Mouse (Mus musculus) adrenal gland (tissue): ENCODE measurements around the gene Mast3.

ENCODE experiments used
- intact Hi-C: fragments of 180-260 bp; cut with DNase I; formaldehyde crosslinking; loops from one replicate; pipeline ENCODE4 v1.15.1; 2025

Gene Mast3

DNA sequence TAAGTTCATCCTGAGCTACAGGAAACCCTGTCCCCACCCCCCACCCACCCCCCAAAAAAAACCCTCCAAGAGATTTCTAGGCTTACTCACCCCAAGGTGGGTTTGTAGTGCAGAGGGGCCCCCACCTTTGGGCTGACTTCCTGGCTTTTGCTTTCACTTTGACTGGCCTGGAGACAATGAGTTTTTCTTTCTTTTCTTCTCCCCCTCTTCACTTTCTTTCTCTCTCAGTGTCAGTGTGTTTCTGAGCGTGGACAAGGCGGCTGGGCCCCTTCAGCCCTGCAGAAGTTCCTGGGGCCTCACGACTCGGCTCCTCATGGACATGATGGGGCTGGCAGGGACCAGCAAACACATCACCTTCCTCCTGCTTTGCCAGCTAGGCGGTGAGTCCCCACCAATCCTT, 3.4 kb upstream of the Mast3 start, which contains the start of gene Il12rb1:
Gene Il12rb1, plus strand, starts transcription at position 211 of the 400 bp plus-strand sequence.
- intact Hi-C loops: no loop called here

DNA sequence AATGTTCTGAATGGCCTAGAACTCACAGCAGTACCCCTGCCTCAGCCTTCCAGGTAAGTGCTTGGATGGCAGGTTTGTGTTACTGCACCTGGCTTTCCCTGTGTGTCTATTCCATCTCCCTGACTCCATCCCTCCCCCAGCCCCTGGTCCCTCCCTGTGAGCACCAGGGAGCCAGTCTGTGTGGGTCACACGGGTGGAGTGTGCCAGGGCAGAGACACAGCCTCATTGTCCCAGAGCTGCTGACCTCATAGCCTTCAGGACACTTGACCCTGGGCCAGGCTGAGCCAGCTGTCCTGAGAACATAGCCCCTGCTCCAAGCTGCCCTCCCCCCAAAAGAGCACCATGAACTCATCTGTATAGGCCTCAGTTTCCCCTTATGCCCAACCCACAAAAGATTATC, 2.5 kb upstream of the Mast3 start:
- intact Hi-C loops: no loop called here

DNA sequence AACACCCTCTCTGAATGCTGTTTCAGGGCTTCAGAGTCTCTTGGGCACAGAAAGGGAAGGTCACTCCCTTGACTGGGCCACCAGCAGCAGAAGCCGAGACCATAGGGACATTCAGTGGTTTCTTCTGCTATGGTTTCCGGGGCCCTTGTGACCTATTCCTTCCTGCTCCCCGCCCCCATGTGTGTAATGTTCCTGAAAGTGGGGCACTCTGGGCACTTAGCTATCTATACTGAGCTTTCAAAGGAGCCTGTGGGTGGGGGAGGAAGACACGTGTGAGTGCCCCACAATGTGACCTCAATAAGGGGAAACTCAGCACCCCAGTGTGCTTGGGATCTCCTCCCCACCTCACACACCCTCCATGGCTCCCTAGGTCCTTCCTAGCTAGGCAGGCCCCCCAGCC, 1.7 kb upstream of the Mast3 start:
- intact Hi-C loops: no loop called here

DNA sequence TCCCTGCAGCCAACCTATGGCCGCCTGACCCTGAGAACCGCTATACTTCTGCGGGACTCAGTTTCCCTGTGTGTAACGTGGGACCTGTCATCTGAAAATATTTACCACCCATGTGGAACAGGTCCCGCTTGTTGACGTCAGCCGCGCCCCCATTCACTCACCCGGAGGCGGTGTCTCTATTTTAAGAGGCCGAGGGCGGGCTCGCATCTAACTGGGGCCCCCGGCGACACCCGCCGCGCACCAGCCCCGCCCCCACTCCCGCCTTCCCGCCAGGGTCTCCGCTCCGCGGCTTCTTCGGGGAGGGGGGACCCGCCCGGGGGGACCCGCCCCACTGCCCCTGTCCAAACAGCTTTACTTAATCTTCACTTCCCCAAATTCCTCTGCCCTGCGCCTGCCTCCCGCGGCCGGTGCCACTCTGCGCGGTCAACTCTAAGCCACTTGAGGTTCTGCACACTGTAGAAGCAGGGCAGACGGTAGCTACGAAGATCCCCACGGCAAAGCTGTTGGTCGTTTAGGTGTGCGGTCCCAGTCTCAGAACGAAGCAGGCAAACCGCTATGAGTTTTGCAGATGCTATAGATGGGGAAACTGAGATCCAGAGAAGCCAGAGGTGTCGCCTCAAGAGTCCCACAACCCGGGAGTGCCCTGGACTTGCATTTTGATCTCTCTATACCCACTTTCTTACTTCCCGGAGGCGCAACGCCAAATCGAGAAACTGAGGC, 933 bp downstream of the Mast3 start:
- intact Hi-C loops: no loop called here

DNA sequence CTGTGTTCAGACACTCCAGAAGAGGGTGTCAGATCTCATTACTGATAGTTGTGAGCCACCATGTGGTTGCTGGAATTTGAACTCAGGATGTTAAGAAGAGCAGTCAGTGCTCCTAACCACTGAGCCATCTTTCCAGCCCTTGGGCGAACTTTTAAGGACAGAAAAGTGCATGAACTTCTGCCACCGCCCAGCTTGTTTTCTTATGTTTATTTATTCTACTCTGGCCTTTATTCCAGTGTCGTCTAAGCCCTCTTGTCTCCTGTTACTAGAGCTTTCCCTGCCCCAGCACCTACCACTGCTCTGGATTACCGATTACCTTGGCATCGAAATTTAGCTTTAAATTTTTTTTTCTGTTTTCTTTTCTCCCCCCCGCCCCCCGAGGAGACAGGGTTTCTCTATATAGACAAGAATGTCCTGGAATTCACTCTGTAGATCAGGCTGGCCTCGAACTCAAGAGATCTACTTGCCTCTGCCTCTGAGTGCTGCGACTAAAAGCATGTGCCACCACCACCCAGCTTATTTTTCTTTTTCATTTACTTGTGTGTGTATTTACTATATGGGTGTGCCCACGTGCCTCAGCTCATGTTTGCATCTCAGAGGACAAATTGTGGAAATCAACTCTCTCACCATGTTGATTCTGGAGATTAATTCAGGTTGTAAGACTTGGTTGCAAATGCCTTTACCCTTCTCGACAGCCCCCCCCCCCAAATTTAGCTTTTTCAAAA, 1.9 kb downstream of the Mast3 start:
- intact Hi-C loops: no loop called here

DNA sequence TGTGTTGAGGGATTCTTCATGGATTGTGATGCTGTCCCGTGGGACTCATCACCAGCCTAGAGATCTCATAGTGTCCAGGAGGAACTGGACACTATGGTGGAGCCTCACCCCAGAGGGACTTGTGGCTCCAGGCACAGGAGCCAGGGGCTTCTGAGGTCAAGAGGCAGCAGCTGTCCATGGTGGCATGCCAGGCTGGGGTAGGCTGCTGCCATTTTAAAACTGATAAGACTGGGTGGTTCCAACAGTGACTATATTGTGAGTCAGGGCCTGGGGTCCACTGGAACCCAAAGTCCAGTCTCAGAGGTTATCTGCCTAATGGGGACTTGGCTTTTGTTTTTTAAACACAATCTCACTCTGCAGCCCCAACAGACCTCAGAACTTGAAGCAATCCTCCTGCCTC, 3.0 kb downstream of the Mast3 start:
- intact Hi-C loops: no loop called here

DNA sequence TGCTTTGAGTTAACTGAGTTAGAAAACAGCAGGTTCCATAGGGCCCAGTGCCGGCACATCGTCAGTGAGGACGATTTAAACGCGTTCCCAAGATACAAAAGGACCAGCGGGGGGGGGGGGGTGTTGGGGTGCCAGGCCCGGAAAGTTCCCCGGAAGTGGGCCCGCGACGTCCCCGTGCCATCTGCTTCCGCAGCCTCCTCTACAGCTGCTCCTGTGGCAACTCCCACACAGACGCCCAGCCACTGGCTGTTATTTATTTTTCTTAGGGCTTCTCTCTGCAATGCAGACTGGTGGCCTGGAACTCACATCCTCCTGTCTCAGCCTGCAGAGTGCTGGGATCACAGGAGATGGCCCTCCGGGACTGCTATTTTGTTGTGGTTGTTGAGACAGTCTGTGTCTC, 3.7 kb downstream of the Mast3 start:
- intact Hi-C loops: no loop called here

DNA sequence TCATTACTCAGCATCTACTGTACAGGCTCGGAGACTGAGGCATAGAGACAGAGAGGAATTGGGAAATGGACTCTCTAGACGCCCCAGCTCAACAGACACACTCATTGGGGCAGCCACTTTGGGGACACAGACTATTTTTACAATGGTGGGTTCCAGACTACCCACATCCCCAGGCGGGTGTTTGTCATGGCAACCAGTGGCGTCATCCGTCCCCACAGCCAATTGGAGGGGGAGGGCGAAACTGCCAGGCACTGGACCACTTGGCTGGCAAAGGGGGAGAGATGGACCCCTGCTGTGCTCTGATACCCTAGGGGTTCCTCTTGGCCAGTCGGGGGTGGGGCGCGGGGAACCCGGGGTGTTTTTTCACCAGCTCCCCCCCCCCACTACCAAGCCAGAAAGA, 4.2 kb downstream of the Mast3 start:
- intact Hi-C loops: no loop called here

DNA sequence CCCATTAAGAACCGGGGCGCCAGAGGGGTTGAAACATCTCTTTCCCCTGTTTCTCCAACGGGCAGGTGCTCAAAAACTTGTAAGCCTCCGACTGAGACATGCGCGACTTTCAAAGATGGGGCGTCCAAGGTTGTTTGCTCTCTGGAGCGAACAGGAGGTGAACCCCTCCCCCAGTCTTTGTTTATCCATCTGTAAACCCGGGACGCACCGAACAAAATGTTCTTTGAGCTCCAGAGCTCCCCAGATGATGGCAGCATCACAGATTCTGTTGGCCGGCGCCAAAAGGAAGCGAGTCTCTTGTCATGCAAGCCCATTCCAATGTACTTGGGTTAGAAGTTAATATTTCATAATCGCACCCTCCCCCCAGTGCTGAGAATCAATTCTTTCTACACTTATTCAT, 6.6 kb downstream of the Mast3 start:
- intact Hi-C loops: no loop called here

DNA sequence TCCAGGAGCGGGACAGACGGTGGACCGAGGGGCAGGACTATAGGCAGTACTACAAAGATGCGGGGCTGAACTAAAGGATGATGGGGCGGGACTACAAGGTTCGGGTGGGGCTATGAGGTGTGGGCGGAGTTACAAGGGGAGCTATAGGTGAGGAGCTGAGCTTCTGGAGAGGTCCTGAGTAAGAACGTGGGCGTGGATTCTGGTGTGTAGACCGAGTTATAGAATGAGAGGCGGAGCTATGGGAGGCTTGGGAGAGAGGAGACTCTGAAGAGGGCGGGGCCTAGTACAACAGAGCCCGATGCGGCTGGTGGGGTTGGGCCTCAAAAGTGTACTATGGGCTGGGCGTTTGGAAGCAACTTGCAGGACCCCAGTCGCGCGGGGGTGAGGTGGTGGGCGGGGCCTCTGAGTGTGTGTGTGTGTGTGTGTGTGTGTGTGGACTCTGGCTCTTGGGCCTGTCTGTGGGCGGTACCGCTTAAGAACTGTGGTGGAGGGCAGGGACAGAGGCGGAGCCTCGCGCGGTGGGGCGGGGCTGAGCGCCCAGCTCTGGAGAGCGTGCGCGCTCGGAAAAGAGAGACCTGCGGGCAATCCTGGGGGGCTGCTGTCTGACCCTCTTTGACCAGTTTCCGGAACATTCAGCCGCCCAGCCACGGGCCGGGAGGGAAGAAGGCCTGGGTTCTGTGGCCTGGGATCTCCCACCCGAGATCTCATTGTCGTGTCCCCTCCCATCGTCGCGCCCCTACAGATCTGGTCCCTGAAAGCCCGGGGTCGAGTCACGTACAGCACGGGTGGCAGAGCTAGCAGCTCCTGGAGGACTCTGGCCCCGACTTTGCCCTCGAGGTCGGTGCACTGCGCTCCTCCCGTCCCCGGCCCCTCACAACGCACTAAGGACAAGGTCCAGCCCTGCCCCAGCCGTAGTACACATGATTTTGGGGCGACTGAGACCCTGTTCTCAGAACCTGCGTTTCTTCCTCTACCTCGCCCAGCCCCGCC, 7.5 kb downstream of the Mast3 start:
- intact Hi-C loops: no loop called here

DNA sequence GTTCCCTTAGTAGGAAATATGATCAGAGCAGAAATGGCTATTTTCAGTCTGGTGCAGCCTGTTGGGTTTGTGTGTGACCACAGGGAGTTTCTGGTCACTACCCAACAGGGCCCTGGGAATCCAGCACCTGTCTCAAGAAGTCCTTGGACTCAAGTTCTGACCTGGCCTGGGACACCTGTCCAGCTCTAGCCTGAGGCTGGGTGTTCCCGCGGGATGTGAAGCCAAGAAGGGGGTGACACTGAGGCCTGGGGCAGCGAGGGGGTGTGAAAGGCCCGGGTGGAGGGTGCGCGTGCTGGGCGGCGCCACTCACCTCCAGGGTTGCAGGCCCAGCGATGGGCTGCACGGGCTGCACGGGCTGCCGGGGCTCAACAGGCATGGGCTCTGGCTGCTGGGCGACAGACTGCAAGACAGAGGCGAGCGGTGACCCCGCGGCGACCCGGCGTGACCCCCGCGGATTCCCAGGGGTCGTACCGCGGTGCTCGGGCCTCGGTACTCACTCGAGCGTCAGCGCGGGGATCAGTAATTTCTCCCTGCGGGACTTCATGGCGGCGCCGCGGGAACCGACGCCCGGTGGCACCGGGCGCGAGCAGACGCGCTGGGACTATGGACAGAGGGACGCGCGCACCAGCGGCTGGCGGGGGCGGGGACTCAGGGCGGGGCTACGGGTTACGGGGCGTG, 8.3 kb downstream of the Mast3 start:
- intact Hi-C loops: no loop called here

DNA sequence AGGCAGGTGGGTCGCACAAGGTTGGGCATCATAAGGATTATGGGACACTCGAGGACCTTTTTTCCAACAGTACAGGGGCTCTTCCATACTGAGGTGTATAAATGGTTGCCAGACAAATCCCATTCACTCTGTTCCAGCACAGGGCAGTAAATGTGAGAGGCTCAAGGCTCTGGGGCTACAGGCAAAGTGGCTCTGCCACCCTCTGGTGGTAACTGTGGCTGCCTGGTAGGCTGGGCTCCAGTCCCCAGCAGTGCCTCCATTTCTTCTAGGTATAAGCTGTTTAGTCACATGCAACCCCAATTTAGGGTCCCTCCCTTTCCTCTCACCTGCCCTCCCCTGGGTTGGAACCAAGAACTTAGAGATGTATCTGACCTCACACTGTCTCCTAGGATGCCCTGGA, 9.5 kb downstream of the Mast3 start:
- intact Hi-C loops: no loop called here

DNA sequence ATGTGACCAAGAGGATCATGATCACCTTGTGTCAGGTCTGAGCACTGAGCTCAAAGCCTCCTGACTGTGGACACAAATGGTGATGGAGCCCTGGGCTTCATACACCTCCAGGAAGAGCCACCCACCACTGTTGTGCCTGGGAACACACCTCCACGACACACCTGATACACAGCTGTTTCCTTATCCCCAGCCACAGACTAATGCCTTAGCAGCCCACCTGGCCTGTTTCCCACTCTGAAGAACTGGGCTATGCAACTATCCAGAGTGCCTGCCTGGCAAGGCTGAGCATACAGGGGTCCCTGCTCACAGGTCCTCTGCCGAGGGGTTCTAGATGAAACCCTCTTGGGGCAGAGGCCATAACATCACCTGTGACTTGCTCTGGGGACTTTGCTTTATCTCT, 10.6 kb downstream of the Mast3 start:
- intact Hi-C loops: no loop called here

DNA sequence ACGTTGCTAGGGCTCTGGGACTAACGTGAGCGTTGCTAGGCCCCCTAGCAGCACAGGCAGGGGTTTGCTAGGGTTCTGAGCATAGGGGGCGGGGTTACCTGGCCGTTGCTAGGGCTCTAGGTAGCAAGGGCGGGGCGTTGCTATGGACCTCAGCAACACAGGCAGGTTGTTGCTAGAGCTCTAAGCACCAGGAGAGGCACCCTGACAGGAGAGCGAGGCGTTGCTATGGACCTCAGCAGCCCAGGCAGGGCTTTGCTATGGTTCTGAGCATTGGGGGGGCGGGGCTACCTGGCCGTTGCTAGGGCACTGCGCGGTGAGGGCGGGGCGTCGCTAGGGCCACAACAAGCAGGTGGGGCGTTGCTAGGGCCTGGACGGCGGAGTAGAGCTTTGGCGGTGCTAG, 12.2 kb downstream of the Mast3 start:
- intact Hi-C loops: no loop called here

DNA sequence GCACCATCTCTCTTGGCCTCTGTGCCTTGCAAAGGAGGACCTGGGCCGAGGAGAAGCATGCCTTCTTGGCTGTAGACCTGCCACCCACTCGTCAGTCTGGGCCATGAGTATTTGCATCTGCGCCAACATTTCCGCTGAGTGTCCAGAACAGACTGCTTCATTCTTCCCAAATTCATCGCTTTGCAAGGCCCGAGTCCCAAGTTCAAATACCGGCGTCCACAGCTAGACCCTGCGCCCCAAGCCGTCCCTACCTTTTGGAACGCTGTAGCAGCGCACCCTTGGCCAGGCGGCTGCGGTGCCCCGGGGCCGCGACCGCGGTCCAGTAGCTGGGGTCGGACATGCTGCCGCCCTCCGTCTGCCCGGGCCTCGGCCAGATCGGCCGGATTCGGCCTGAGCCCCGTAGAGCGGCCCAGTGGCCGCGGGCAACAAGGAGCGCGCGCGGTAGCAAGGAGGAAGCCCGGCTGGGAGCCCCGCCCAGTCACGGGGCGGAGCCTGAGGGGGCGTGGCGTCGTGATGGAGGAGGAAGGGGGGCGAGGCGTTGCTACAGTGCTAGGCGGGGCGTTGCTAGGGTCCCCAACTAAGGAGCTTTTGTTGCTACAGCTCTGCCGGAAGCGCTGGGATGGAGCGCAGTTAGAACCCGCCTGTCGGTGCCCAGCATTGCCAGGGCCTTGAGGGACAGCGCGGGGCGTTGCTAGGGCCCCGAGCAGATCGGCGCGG, 12.7 kb downstream of the Mast3 start:
- intact Hi-C loops: no loop called here

DNA sequence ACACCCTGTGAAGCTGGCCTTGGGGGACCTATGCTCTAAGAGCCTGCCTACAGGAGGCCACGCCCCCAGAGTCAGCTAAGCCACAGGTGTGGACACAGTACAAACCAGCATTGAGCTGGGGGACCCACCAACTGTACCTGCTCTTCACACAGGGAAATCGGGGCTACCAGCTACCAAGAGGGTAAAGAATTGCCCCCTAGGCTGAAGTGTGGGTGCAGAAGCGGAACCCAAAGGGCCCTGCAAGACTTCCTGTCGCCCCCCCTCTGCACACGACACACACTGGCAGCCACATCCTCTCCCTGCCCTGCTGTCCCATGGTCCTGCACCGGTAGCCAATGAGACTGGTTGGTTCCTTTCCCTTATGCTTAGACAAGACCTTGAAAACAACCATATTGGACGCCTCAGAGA, 13.6 kb downstream of the Mast3 start:
- intact Hi-C loops: no loop called here

DNA sequence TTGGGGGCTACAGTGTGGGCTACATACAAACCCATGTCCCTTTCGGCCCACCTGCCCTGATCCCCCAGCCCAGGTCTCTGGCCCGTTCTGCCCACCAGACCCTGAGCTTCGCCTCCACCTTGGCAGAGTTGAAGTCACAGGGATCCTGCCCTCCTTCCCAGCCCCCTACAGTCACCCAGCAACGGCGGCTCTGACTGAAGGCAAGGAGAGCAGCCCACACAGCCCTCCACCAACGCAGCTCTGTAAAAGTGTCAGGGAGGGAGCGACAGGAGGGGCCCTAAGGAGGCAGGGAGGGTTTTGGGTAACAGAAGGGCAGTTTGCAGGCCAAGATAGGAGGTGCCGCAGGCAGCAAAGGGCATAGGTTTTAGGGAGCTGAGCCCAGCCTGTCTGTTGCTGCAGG, 14.0 kb downstream of the Mast3 start:
- intact Hi-C loops: no loop called here

DNA sequence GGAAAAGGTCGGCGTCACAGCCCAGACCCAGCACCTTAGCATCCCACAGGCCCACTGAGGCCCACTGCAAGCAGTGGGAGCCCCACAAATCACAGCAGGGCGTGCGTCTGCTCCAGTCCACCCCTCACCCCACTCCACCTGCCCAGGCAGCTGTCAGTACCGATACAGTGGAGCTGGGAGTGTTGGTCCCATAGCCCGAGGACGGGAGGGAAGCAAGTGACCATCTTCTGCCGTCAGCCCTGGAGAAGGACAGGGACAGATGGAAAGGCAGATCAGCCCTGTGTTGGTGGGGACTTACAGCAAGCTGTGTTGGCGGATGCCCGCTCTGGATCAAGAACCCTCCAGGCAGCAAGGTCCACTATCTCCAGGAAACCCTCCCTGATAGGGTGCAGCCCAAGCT, 15.8 kb downstream of the Mast3 start:
- intact Hi-C loops: no loop called here

DNA sequence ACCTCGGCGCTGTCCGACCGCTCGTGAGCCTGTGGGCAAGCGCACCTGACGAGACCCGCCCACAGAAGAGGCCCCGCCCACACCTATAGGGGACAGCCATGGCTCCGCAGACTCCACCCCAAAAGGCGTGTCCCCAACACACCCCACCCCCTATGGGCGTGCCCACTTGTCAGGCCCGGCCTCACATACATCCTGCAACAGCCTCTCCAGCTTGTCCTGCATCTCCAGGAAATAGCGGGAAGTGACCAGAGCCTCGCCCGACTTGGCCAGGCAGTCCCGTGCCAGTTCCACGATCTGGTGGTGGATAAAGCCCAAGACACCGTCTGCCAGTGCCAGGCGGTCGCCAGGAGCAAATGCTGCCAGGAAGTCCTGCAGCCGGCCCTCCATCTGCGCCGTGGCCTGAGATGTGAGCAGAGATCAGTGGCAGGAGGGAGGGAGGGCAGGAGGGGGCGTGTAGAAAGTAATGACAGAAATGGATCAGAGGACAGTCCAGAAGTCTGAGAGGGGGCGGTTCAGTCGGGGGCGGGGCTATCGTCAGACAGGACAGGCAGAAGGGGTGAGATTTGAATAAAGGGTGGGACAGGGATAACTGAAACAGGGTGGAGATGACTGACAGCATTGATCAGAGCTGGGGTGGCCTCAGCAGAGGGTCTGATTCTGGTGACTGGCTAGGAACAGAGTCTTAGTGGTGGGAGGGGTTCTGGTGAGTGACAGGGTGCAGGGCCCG, 16.8 kb downstream of the Mast3 start:
- intact Hi-C loops: no loop called here

DNA sequence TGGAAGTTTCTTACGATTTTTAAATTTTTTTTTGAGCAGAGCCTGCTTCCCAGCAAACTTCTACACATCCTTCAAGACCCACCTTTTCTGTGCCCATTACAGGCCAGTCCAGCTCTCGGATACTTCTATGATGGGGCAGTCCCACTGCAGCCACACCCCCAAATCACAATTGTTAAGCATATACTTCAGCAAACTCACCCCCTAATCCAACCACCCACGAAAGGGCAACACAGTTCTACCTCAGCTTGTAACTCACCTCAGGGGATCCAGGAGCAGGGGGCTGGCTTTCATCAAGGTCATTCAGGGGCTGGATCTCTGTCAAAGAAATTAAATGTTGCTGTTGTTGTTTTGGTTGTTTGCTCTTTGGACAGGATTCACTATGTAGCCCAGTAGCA, 17.8 kb downstream of the Mast3 start:
- intact Hi-C loops: no loop called here
